Mouse (Mus musculus) urinary bladder, adult 2 months (tissue): Measurements from ENCODE around the gene Msantd2. TPM values are rescaled to one million over a fixed set of nuclear protein-coding genes. Genes with fewer than 3 reads are reported as not detected.
A peak's percentile ranks its signal among the peaks of the same experiment; 100 is the strongest.

Experiments
- DNase-seq: peaks from one replicate; pipeline ENCODE4 v3.0.0; 2022; ENCODE audit warnings: low spot score
- polyA plus RNA-seq: library from polyadenylated mRNA; depleted of rRNA; stranded (reverse); fragments of >200 nt; gene quantifications from 2 replicates; pipeline ENCODE4 v1.2.3, GENCODE M21; 2012

The Msantd2 gene
- polyA plus RNA-seq, 1 experiment = 24.7 TPM

DNA sequence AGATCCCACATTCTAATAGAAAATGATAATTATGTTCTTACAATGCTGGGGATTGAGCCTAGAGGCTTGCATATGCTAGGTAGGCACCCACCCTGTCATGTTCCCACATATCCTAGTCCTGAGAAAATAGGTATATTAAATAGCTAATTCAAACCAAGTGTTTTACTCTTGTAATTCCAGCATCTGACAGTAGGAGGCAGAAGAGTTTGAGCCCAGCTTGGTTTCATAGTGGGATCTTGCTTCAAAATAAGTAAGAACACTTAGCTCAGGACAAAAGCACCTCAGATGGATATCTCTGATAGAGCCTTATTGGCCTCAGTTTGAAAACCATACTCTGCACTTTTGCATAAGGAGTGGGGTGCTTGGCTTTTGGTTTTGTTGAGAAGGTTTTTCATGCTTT is 15.2 kb downstream of the Msantd2 start:
- no peak for DNase-seq

DNA sequence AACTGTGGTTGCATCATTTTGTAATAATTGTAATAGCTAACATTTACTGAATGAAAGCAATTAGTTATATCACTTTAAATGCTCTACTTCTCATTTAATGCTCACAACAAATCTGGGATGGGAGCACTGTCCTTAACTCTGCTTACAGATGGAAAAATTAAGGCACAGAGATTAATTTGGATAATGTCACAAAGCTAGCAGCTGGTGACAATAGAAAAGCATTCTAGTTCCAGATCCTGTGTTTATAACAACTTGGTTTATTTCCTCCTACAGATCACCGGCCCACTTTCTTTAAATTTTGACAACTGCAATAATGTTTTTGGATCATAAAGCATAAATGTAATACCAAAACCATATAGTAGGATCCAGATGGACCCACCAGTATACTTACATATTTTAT is 16.9 kb downstream of the Msantd2 start:
- no peak for DNase-seq

GRCm38 (mm10) chr9:37512097-37512496 is 23.0 kb downstream of the Msantd2 start:
- no peak for DNase-seq

DNA sequence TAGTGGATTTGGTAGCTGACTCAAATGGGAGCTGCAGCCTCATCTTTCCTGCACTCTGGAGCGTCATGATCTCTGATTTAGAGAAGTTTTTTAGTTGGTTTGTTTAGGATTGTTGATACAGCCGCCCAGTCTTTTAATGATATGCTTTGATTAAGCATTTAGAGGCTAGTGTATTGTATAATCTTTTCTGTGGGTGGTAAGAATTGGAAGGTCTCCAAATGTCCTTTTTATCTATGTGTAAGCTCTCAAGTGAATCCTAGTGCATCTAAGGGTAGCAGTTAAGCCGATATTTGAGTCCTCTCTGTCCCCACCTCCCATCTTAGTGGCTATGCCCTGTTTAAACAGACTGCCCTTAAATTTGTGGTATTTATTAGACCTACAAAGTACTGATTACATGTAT is 25.3 kb downstream of the Msantd2 start:
- DNase-seq = no peak

DNA sequence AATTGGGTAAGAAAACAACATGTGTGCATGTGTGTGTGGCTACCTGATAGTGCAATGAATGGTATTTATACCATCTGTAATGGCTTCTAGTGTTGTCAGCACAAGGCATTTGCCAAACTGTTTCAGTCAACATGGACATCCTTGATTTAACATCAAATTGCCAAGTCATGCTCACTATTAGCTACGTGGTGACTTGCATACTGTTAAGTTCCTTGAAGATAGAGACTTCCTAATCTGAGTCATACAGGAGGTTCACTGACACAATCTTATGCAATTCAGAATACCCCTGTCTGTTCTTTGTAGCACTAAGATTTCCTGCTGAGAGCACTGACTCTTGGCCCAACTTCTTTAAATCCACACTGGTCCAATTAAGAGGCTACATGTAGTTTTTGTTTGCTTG is 28.3 kb downstream of the Msantd2 start:
- no peak for DNase-seq

DNA sequence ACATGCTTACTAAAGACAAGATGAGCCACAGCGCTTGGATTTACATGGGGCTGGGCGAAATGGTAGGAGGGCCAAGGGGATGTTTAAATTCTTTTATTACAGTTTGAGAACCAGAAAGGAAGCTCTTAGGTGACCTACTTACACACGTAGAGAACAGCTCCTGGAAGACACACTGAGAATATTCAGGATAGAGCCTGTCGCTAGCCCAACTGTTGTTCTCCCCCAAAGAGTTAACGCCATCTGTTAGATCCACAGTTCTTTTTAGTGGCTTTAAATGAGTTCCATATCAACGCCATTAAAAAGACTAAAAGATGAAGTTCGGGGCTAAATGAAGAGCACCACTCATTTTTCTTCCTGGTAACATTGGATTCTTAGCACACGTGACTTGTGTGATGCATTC is 29.9 kb downstream of the Msantd2 start:
- no peak for DNase-seq

- no peak for DNase-seq
These were observed 30.9 kb downstream of the Msantd2 start for GRCm38 (mm10) chr9:37519995-37520394.

DNA sequence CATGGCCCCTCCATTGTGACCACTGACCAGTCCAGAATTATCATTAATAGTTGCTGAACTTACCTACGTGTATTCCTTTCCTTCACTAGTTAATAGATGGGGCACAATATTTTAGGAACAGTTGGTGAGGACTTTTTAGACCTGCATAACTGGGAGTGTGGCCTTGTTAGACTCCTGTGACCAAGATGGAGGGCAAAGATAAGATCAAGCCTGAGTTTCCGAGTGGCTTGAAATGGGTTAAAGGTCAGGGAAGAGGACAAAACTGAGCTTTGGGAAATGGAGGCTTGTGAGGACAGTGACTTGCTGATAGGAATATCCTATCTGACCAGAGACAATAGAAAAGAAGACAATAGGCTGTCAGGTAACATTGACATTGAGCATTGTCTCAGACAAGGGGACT is 36.3 kb downstream of the Msantd2 start:
- DNase-seq = no peak

- DNase-seq = no peak
These were observed 37.6 kb downstream of the Msantd2 start for GRCm38 (mm10) chr9:37526443-37527395.

- peak; percentile 57 for DNase-seq
These were observed 38.5 kb downstream of the Msantd2 start, which contains the start of gene Esam for GRCm38 (mm10) chr9:37527396-37528224. TSS of gene Esam (plus strand) at chr9:37528078.

GRCm38 (mm10) chr9:37528225-37528970 is 39.3 kb downstream of the Msantd2 start:
- DNase-seq = no peak

- no peak for DNase-seq
These were observed 41.1 kb downstream of the Msantd2 start for GRCm38 (mm10) chr9:37530031-37530887.

GRCm38 (mm10) chr9:37530888-37531705 is 42.0 kb downstream of the Msantd2 start:
- peak; percentile 56 for DNase-seq

DNA sequence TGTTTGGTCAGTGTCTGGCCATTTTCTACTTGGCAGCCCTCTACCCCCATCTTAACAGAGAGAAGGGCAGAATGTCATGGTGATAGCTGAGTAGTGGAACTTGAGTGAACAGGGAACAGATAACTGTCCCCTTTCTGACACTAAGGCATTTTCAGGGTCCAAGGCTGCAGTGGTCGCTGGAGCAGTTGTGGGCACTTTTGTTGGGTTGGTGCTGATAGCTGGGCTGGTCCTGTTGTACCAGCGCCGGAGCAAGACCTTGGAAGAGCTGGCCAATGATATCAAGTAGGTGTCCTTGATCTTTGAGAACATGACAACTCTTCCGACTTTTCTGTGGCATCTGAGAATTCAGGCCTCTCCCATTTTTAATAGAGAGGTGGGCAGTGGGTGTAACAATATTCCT is 47.7 kb downstream of the Msantd2 start:
- DNase-seq = no peak

DNA sequence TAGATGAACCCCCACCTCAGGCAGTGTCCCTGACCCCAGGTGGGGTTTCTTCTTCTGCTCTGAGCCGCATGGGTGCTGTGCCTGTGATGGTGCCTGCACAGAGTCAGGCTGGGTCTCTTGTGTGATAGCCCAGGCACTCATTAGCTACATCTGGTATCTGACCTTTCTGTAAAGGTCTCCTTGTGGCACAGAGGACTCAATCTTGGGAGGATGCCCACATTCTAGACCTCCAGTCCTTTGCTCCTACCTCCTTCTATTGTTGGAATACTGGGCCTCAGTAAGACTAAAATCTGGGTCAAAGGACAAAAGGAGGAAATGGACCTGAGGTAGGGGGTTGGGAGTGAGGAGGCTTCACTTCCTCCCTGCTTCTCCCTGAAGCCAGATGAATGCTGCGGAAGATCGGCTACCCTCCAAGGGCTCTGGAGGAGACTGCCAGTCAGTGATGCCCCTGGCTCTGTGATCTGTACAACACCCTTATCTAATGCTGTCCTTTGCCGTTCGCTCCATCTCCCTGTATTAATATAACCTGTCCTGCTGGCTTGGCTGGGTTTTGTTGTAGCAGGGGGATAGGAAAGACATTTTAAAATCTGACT is 48.6 kb downstream of the Msantd2 start:
- no peak for DNase-seq

- DNase-seq = no peak
These were observed 50.3 kb downstream of the Msantd2 start, which contains the start of gene Vsig2 for GRCm38 (mm10) chr9:37539170-37540025. TSS of gene Vsig2 (plus strand) at chr9:37539255.

GRCm38 (mm10) chr9:37540226-37540625 is 51.1 kb downstream of the Msantd2 start:
- DNase-seq = no peak
